8 mouse cellular contexts compared by ENCODE assay signal in the genomic region with DNA sequence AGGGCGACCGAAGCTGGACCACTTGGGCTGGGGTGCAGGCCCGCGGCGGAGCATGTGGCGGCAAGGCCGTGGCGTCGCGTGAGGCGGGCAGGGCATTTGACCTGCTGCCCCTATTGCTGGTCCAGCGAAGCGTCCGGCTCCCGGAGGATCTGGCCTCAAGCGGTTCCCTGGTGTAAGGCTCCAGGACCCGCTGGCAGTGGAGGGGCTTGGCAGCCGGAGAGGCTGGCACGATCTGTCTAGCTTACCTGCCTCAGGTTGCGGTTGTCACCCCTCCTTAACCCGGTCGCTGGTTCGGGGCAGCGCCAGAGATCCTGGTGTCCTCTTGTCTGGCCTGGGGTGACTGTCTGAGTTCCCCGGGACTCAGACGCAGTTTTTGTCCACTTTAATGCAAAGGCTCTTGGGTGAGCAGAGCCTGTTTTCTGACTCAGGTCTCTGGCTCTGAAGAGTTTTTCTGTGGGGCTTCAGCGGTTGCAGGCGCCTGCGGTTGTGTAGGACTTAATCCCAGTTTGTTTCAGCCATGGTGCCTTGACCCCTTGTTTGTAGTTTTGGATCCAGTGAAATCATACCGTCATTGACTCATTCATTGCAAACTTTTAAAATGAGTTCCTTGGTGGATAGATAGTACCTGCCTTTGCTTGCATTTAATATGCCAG. TPM values are rescaled to one million over a fixed set of nuclear protein-coding genes. Genes with fewer than 3 reads are reported as not detected.
DNase-seq lines count a peak whose midpoint lies in the region; ATAC-seq and TF ChIP-seq lines count a peak whose summit lies in the region.

No protein-coding gene starts in this region.

- ATAC-seq in lung, embryonic 16.5 days (ENCODE audit: low read depth) = peak; percentile 66
- peak; percentile 6; the same call in 1 of the 2 replicates for ATAC-seq in granulocyte monocyte progenitor cell, adult 5-6 weeks (replicated peaks; ENCODE audit: poor library complexity, severe bottlenecking)
- ATAC-seq in megakaryocyte progenitor cell, adult 5-6 weeks (replicated peaks; ENCODE audit: poor library complexity) = peak; percentile 0

- no peak for DNase-seq in lung, postnatal 14 days
- DNase-seq in brain, embryonic 14.5 days (ENCODE audit: low read depth) = peak; percentile 44
- no peak for DNase-seq in urinary bladder, postnatal 25 days (ENCODE audit: low spot score)
- DNase-seq in kidney, postnatal 25 days = no peak
- no peak for DNase-seq in frontal cortex, postnatal 10 days (ENCODE audit: low spot score in 2 of 2)

- H3K9ac ChIP-seq in lung, embryonic 16.5 days (ENCODE audit: low read length) = peak overlapping the region; percentile 82

- H3K4me2 ChIP-seq in lung, embryonic 16.5 days (ENCODE audit: low read depth, low read length) = peak overlapping the region; percentile 98

- H3K9me3 ChIP-seq in lung, embryonic 16.5 days (ENCODE audit: control insufficient read depth, low read length) = no peaks in the 10 kb centered on the region

- peak overlapping the region; percentile 84 for H3K4me3 ChIP-seq in lung, embryonic 16.5 days (ENCODE audit: low read length)

- no peak for TF ChIP-seq POLR2A in brain, embryonic 14.5 days (IDR thresholded peaks at IDR 0.05; ENCODE audit: borderline replicate concordance, extremely low read depth, insufficient read depth, insufficient read length, poor library complexity, severe bottlenecking)

- H3K27me3 ChIP-seq in lung, embryonic 16.5 days (ENCODE audit: control insufficient read depth, insufficient read depth, low read depth, low read length) = no peaks in the 10 kb centered on the region

- peaks cover 7% of the 10 kb centered on the region for H3K4me1 ChIP-seq in lung, embryonic 16.5 days (replicated peaks; ENCODE audit: control insufficient read depth, insufficient read depth, low read length)

- peak overlapping the region; percentile 39 for H3K27ac ChIP-seq in lung, embryonic 16.5 days (ENCODE audit: low read length)

- WGBS in lung, embryonic 16.5 days = 2% methylated on average over 30 of the region's 30 CpGs

- TF ChIP-seq CTCF in brain, embryonic 14.5 days (IDR thresholded peaks at IDR 0.05; ENCODE audit: borderline replicate concordance, extremely low read depth, insufficient read depth, insufficient read length) = no peak

- no peaks in the 10 kb centered on the region for H3K36me3 ChIP-seq in lung, embryonic 16.5 days (ENCODE audit: control insufficient read depth, insufficient read depth, low read length)

RNA-seq across cellular contexts. Expression of gene Focad, which starts 0.5 kb away (rescaled TPM):
- 15.1 and 15.6 TPM in 2 replicates for polyA plus RNA-seq in lung, embryonic 16.5 days (2015; fragmentation: Nextera tagmentation; extraction: Ambion mirVana)
- polyA plus RNA-seq in brain, embryonic 14.5 days (2012; rRNA removed) = 20.3 and 20.5 TPM in 2 replicates
- total RNA-seq in granulocyte monocyte progenitor cell, adult 5-6 weeks (2014; fragmentation: Nextera tagmentation) = 15.6 and 18.5 TPM in 2 replicates
- 13.1 and 16.8 TPM in 2 replicates for total RNA-seq in granulocyte monocyte progenitor cell, adult 5-6 weeks (2017)
- total RNA-seq in megakaryocyte progenitor cell, adult 5-6 weeks (2015) = 17.2 and 21.3 TPM in 2 replicates
- 11.1 and 18.1 TPM in 2 replicates for total RNA-seq in megakaryocyte progenitor cell, adult 5-6 weeks (2017)

Comparison
In these comparisons a context has a peak if more than half of its experiments do, and no peak if none do; other contexts are left out.
1. ATAC-seq: peak in every context shown above with its lines; median percentile 66 in lung, embryonic 16.5 days; 6 in granulocyte monocyte progenitor cell, adult 5-6 weeks; 0 in megakaryocyte progenitor cell, adult 5-6 weeks.